ENCODE assay signal across 14 mouse cellular contexts in genomic region chr14:19970106-19970785, GRCm38 (mm10). TPM values are rescaled to one million over a fixed set of nuclear protein-coding genes. Genes with fewer than 3 reads are reported as not detected.
DNase-seq lines count a peak whose midpoint lies in the region; ATAC-seq and TF ChIP-seq lines count a peak whose summit lies in the region.
"Had no signal": no experiment of that assay in that cellular context is flagged by ENCODE, and none has a peak within 500 bp of the region (broad histone marks: within the 10 kb centered on the region; RNA-seq: fewer than 3 reads in every experiment).

No protein-coding gene starts in this region.

- no peaks in the 10 kb centered on the region for H3K9me3 ChIP-seq in hindbrain, postnatal 0 days (ENCODE audit: low read length)
- H3K9me3 ChIP-seq in hindbrain, embryonic 11.5 days (ENCODE audit: control insufficient read depth, low read length): no peaks in the 10 kb centered on the region
- no peaks in the 10 kb centered on the region for H3K9me3 ChIP-seq in forebrain, embryonic 15.5 days
- no peaks in the 10 kb centered on the region for H3K9me3 ChIP-seq in stomach, embryonic 16.5 days (replicated peaks; ENCODE audit: control insufficient read depth, low read length)
- H3K9me3 ChIP-seq: embryonic facial prominence, embryonic 13.5 days had no signal

- ATAC-seq in hindbrain, postnatal 0 days: no peak
- ATAC-seq in hindbrain, embryonic 11.5 days (ENCODE audit: low FRiP score): no peak
- no peak for ATAC-seq in forebrain, embryonic 15.5 days (replicated peaks)
- ATAC-seq in stomach, embryonic 16.5 days (ENCODE audit: insufficient read depth, low FRiP score): no peak

- no peak overlapping the region for H3K9ac ChIP-seq in hindbrain, postnatal 0 days (replicated peaks; ENCODE audit: low read length)
- H3K9ac ChIP-seq in hindbrain, embryonic 11.5 days (ENCODE audit: low read depth, low read length): no peak overlapping the region
- H3K9ac ChIP-seq in forebrain, embryonic 15.5 days (replicated peaks): no peak overlapping the region
- no peak overlapping the region for H3K9ac ChIP-seq in stomach, embryonic 16.5 days (ENCODE audit: low read length)
- H3K9ac ChIP-seq: embryonic facial prominence, embryonic 13.5 days had no signal

- H3K4me1 ChIP-seq in hindbrain, postnatal 0 days (ENCODE audit: insufficient read depth, low read length): peaks cover 10% of the 10 kb centered on the region; the same call in 1 of the 2 replicates
- H3K4me1 ChIP-seq in hindbrain, embryonic 11.5 days (replicated peaks; ENCODE audit: control insufficient read depth, insufficient read depth, low read length): peaks cover 6% of the 10 kb centered on the region; the same call in 1 of the 2 replicates
- H3K4me1 ChIP-seq in spleen, adult 2 months (ENCODE audit: control insufficient read depth, insufficient read depth, insufficient read length): peaks cover 35% of the 10 kb centered on the region
- H3K4me1 ChIP-seq in forebrain, embryonic 15.5 days: peaks cover 80% of the 10 kb centered on the region
- H3K4me1 ChIP-seq in stomach, embryonic 16.5 days (ENCODE audit: control insufficient read depth, insufficient read depth, low read length): peaks cover 11% of the 10 kb centered on the region

- TF ChIP-seq CTCF in hindbrain, postnatal 0 days (IDR thresholded peaks at IDR 0.05; ENCODE audit: low read depth): peak; percentile 35; the same call in 1 of the 2 replicates
- TF ChIP-seq CTCF in spleen, adult 2 months (IDR thresholded peaks at IDR 0.05; ENCODE audit: extremely low read depth, insufficient read depth, insufficient read length, insufficient replicate concordance): no peak

- TF ChIP-seq POLR2A in spleen, adult 2 months (IDR thresholded peaks at IDR 0.05; ENCODE audit: low read depth, low read length): no peak

- no peaks in the 10 kb centered on the region for H3K36me3 ChIP-seq in hindbrain, postnatal 0 days (ENCODE audit: insufficient read depth, low read length)
- no peaks in the 10 kb centered on the region for H3K36me3 ChIP-seq in hindbrain, embryonic 11.5 days (ENCODE audit: control insufficient read depth, insufficient read depth, low read length)
- H3K36me3 ChIP-seq in spleen, adult 2 months (ENCODE audit: control insufficient read depth, insufficient read depth, low read length): no peaks in the 10 kb centered on the region
- H3K36me3 ChIP-seq in forebrain, embryonic 15.5 days: no peaks in the 10 kb centered on the region; the same call in 1 of the 2 replicates
- no peaks in the 10 kb centered on the region for H3K36me3 ChIP-seq in stomach, embryonic 16.5 days (ENCODE audit: control insufficient read depth, insufficient read depth, low read length)

- H3K4me3 ChIP-seq in hindbrain, postnatal 0 days (ENCODE audit: low read length): no peak overlapping the region
- no peak overlapping the region for H3K4me3 ChIP-seq in hindbrain, embryonic 11.5 days (ENCODE audit: low read depth, low read length)
- no peak overlapping the region for H3K4me3 ChIP-seq in spleen, adult 2 months (ENCODE audit: extremely low read depth, insufficient read depth, insufficient read length)
- no peak overlapping the region for H3K4me3 ChIP-seq in forebrain, embryonic 15.5 days
- no peak overlapping the region for H3K4me3 ChIP-seq in stomach, embryonic 16.5 days (replicated peaks; ENCODE audit: low read length)
- H3K4me3 ChIP-seq: embryonic facial prominence, embryonic 13.5 days had no signal

- 71% methylated on average over 6 of the region's 6 CpGs for WGBS in hindbrain, postnatal 0 days
- 89% methylated on average over 6 of the region's 6 CpGs for WGBS in hindbrain, embryonic 11.5 days
- WGBS in spleen, adult 2 months: 38% methylated on average over 6 of the region's 6 CpGs
- WGBS in forebrain, embryonic 15.5 days: 60% methylated on average over 6 of the region's 6 CpGs
- WGBS in stomach, embryonic 16.5 days: 83% methylated on average over 6 of the region's 6 CpGs

- H3K4me2 ChIP-seq in hindbrain, postnatal 0 days (ENCODE audit: low read depth, low read length): no peak overlapping the region
- H3K4me2 ChIP-seq in hindbrain, embryonic 11.5 days (replicated peaks; ENCODE audit: low read depth, low read length): no peak overlapping the region
- peak overlapping the region; percentile 17; the same call in 1 of the 2 replicates for H3K4me2 ChIP-seq in forebrain, embryonic 15.5 days (replicated peaks)
- no peak overlapping the region for H3K4me2 ChIP-seq in stomach, embryonic 16.5 days (ENCODE audit: low read depth, low read length)
- H3K4me2 ChIP-seq: embryonic facial prominence, embryonic 13.5 days had no signal

- no peak overlapping the region for H3K27ac ChIP-seq in hindbrain, postnatal 0 days
- H3K27ac ChIP-seq in hindbrain, embryonic 11.5 days (ENCODE audit: low read depth, low read length): no peak overlapping the region
- H3K27ac ChIP-seq in spleen, adult 2 months (ENCODE audit: insufficient read depth, low read length): peak overlapping the region; percentile 27; the same call in 1 of the 2 replicates
- H3K27ac ChIP-seq in forebrain, embryonic 15.5 days (replicated peaks): peak overlapping the region; percentile 40
- peak overlapping the region; percentile 42 for H3K27ac ChIP-seq in stomach, embryonic 16.5 days (ENCODE audit: low read length)

- no peak for DNase-seq in hindbrain, postnatal 0 days (ENCODE audit: low spot score)
- no peak for DNase-seq in hindbrain, embryonic 11.5 days (ENCODE audit: low spot score)
- DNase-seq in spleen, adult 2 months (ENCODE audit: low read depth in 1 of 2, low spot score in 2 of 2): no peak
- no peak for DNase-seq in spleen, adult 12 weeks (ENCODE audit: low spot score)
- DNase-seq in embryo, embryonic 11 days: no peak
- DNase-seq in left cerebral cortex, adult 8-10 months (ENCODE audit: low spot score in 2 of 2): no peak
- DNase-seq: cerebellum, adult 2 months; gastrocnemius, postnatal 25 days; kidney, adult 2 months; right cerebral cortex, postnatal 25 days; thymus, postnatal 25 days had no signal

- H3K27me3 ChIP-seq in hindbrain, postnatal 0 days (ENCODE audit: insufficient read depth, low read length): no peaks in the 10 kb centered on the region
- H3K27me3 ChIP-seq in hindbrain, embryonic 11.5 days (ENCODE audit: control insufficient read depth, insufficient read depth, low read length): no peaks in the 10 kb centered on the region
- no peaks in the 10 kb centered on the region for H3K27me3 ChIP-seq in spleen, adult 2 months (ENCODE audit: control insufficient read depth, insufficient read depth, low read length)
- no peaks in the 10 kb centered on the region for H3K27me3 ChIP-seq in forebrain, embryonic 15.5 days
- H3K27me3 ChIP-seq in stomach, embryonic 16.5 days (ENCODE audit: control insufficient read depth, insufficient read depth, low read length): no peaks in the 10 kb centered on the region
- H3K27me3 ChIP-seq: embryonic facial prominence, embryonic 13.5 days had no signal

RNA-seq across cellular contexts. Expression of gene Gng2, which starts 7.2 kb away (rescaled TPM):
- total RNA-seq in hindbrain, postnatal 0 days (2014; rRNA removed): 208 and 218 TPM in 2 replicates
- 229 and 265 TPM in 2 replicates for polyA plus RNA-seq in hindbrain, postnatal 0 days (2015; fragmentation: Nextera tagmentation; extraction: Ambion mirVana)
- 164 and 201 TPM in 2 replicates for polyA plus RNA-seq in hindbrain, embryonic 11.5 days (2014; fragmentation: Nextera tagmentation; extraction: Ambion mirVana)
- polyA plus RNA-seq in spleen, adult 2 months (2012; rRNA removed): 25.1 and 34.7 TPM in 2 replicates
- polyA plus RNA-seq in forebrain, embryonic 15.5 days (2015; fragmentation: Nextera tagmentation; extraction: Ambion mirVana): 456 and 468 TPM in 2 replicates
- 43.3 and 43.6 TPM in 2 replicates for polyA plus RNA-seq in stomach, embryonic 16.5 days (2015; fragmentation: Nextera tagmentation; extraction: Ambion mirVana)
- total RNA-seq in left cerebral cortex, adult 8-10 months (2022): 100 to 1,000 TPM; 175 to 217 (median 197) TPM

Comparison
In these comparisons a context has a peak if more than half of its experiments do, and no peak if none do; other contexts are left out.
1. H3K27ac ChIP-seq: peak in spleen, adult 2 months (single experiment), forebrain, embryonic 15.5 days (single experiment) and stomach, embryonic 16.5 days (single experiment); none in hindbrain, postnatal 0 days (single experiment) and hindbrain, embryonic 11.5 days (single experiment).